Mouse (Mus musculus) kidney, postnatal 4 days (tissue): ENCODE measurements at regions not wholly inside any gene's neighbourhood (a gene's known extent, or its start where the extent isn't known, plus 50 kb on each side); places are given as distances from the start of the nearest gene placed in this dataset.

Source experiments
- DNase-seq, 2 experiments: peaks; one replicate each; pipeline ENCODE4 v3.0.0; 2021; ENCODE audit warnings: mixed read lengths in 2 of 2

GRCm38 (mm10) chr15:36852229-36852821, 155.2 kb downstream of the Zfp706 start:
- DNase-seq = no peak

- no peak for DNase-seq
Observed at GRCm38 (mm10) chr15:36848238-36848637, 159.3 kb downstream of the Zfp706 start.

- no peak for DNase-seq
Observed at GRCm38 (mm10) chr15:36846806-36847205, 160.8 kb downstream of the Zfp706 start.
